Mouse (Mus musculus): ENCODE results near the gene H1fx.
"Not testable (repeated sequence)": the region's sequence is repeated elsewhere in the genome, so short reads cannot be mapped to it uniquely, and the experiment has no call there.

Gene H1fx

GRCm38 (mm10) chr6:87981547-87982256 is at the start of gene H1fx:
Gene H1fx (minus strand): TSS chr6:87981637.
- peak; percentile 77 for DNase-seq (ENCODE audit: low spot score)

- DNase-seq (ENCODE audit: low spot score) = no peak
These were observed 49.0 kb upstream of the H1fx start for GRCm38 (mm10) chr6:88030432-88030831.

GRCm38 (mm10) chr6:88027390-88027789 is 46.0 kb upstream of the H1fx start:
- no peak for DNase-seq (ENCODE audit: low spot score)

GRCm38 (mm10) chr6:88023316-88023890 is 42.0 kb upstream of the H1fx start:
- DNase-seq (ENCODE audit: low spot score) = no peak

- no peak for DNase-seq (ENCODE audit: low spot score)
These were observed 37.7 kb upstream of the H1fx start for GRCm38 (mm10) chr6:88019154-88019553.

- no peak for DNase-seq (ENCODE audit: low spot score)
These were observed 36.4 kb upstream of the H1fx start for GRCm38 (mm10) chr6:88017821-88018220.

- DNase-seq (ENCODE audit: low spot score) = no peak
These were observed 34.4 kb upstream of the H1fx start for GRCm38 (mm10) chr6:88015797-88016196.

- DNase-seq (ENCODE audit: low spot score) = no peak
These were observed 32.0 kb upstream of the H1fx start for GRCm38 (mm10) chr6:88013456-88013855.

- no peak for DNase-seq (ENCODE audit: low spot score)
These were observed 31.2 kb upstream of the H1fx start for GRCm38 (mm10) chr6:88012601-88013000.

- DNase-seq (ENCODE audit: low spot score) = not testable (repeated sequence)
These were observed 29.7 kb upstream of the H1fx start for GRCm38 (mm10) chr6:88011106-88011505.

GRCm38 (mm10) chr6:88009209-88009608 is 27.8 kb upstream of the H1fx start:
- no peak for DNase-seq (ENCODE audit: low spot score)

- not testable (repeated sequence) for DNase-seq (ENCODE audit: low spot score)
These were observed 23.3 kb upstream of the H1fx start for GRCm38 (mm10) chr6:88004773-88005172.

- DNase-seq (ENCODE audit: low spot score) = no peak
These were observed 22.0 kb upstream of the H1fx start for GRCm38 (mm10) chr6:88003439-88003838.

- DNase-seq (ENCODE audit: low spot score) = no peak
These were observed 16.9 kb upstream of the H1fx start for GRCm38 (mm10) chr6:87998358-87998757.

- peak; percentile 60 for DNase-seq (ENCODE audit: low spot score)
These were observed 16.3 kb upstream of the H1fx start for GRCm38 (mm10) chr6:87997706-87998265.

GRCm38 (mm10) chr6:87996606-87997005 is 15.2 kb upstream of the H1fx start:
- no peak for DNase-seq (ENCODE audit: low spot score)

- DNase-seq (ENCODE audit: low spot score) = no peak
These were observed 14.1 kb upstream of the H1fx start for GRCm38 (mm10) chr6:87995519-87995918.

- DNase-seq (ENCODE audit: low spot score) = no peak
These were observed 12.5 kb upstream of the H1fx start for GRCm38 (mm10) chr6:87993790-87994571.

GRCm38 (mm10) chr6:87992733-87993132 is 11.3 kb upstream of the H1fx start:
- DNase-seq (ENCODE audit: low spot score) = no peak

- DNase-seq (ENCODE audit: low spot score) = no peak
These were observed 10.4 kb upstream of the H1fx start for GRCm38 (mm10) chr6:87991886-87992285.

GRCm38 (mm10) chr6:87991216-87991615 is 9.8 kb upstream of the H1fx start:
- DNase-seq (ENCODE audit: low spot score) = no peak

GRCm38 (mm10) chr6:87982506-87982905 is 1.1 kb upstream of the H1fx start:
- no peak for DNase-seq (ENCODE audit: low spot score)

GRCm38 (mm10) chr6:87981030-87981485 is 379 bp downstream of the H1fx start:
- DNase-seq (ENCODE audit: low spot score) = no peak

Data from ovary, postnatal 10 days (tissue).